Comparison of ENCODE assay signal across 25 mouse cellular contexts in the genomic region with DNA sequence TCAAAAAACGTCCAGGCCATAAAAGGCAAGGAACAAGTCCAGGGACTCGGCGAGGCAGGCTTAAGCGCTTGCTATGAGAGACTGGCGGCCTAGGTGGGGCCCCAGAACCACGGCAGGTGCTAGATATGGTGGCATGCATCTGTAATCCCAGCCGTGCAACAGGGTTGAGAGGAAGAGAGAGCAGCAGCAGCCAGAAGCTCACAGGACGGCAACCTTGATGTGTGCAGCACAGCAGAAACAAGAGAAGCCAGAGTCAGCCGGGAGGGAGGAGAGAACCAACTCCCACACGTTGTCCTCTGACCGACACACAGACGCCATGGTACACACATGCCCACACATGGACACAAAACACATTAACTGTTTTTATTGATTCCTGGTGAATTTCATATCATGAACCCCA. TPM values are rescaled to one million over a fixed set of nuclear protein-coding genes. Genes with fewer than 3 reads are reported as not detected.
DNase-seq lines count a peak whose midpoint lies in the region; ATAC-seq lines count a peak whose summit lies in the region.
"Had no signal": no experiment of that assay in that cellular context is flagged by ENCODE, and none has a peak within 500 bp of the region (broad histone marks: within the 10 kb centered on the region; RNA-seq: fewer than 3 reads in every experiment).

No protein-coding gene starts in this region.

- no peaks in the 10 kb centered on the region for H3K9me3 ChIP-seq in kidney, embryonic 16.5 days (ENCODE audit: low read length)
- H3K9me3 ChIP-seq: embryonic facial prominence, embryonic 12.5 days; embryonic facial prominence, embryonic 15.5 days; heart, embryonic 10.5 days; heart, embryonic 13.5 days; hindbrain, embryonic 12.5 days; hindbrain, embryonic 15.5 days had no signal

- H3K4me2 ChIP-seq in kidney, embryonic 16.5 days (replicated peaks; ENCODE audit: low read depth, low read length) = peak overlapping the region; percentile 28
- H3K4me2 ChIP-seq: embryonic facial prominence, embryonic 12.5 days; embryonic facial prominence, embryonic 15.5 days; heart, embryonic 13.5 days; hindbrain, embryonic 12.5 days; hindbrain, embryonic 15.5 days had no signal

- WGBS in kidney, embryonic 16.5 days = 30% methylated on average over 12 of the region's 12 CpGs

- DNase-seq in heart, adult 11 months = peak; percentile 70
- DNase-seq in heart, postnatal 10 days = no peak
- DNase-seq in kidney, postnatal 10 days = no peak
- peak; percentile 43 to 56 for DNase-seq in kidney, postnatal 4 days
- no peak for DNase-seq in kidney, adult 9 months
- DNase-seq in ovary, postnatal 14 days (ENCODE audit: low spot score) = peak; percentile 17
- DNase-seq in cerebellum, adult 11-12 months = no peak
- DNase-seq: adrenal gland, postnatal 10 days; adrenal gland, postnatal 36 days; cerebellum, adult 2 months; cerebellum, adult 9-11 months; cerebellum, postnatal 25 days; forebrain, postnatal 0 days; gastrocnemius, adult 2 months; gastrocnemius, postnatal 14 days; heart, adult 2 months had no signal

- ATAC-seq in kidney, embryonic 16.5 days (ENCODE audit: low FRiP score, low TSS enrichment) = 0 out of 2 replicates have a peak, but pooled peaks have one; percentile 5
- ATAC-seq: activated CD4-positive, CD25-positive, alpha-beta regulatory T cell, adult 4 months; forebrain, embryonic 14.5 days; forebrain, postnatal 0 days had no signal

- H3K27ac ChIP-seq in kidney, embryonic 16.5 days (ENCODE audit: low read length) = peak overlapping the region; percentile 61; the same call in 1 of the 2 replicates
- H3K27ac ChIP-seq: embryonic facial prominence, embryonic 12.5 days; embryonic facial prominence, embryonic 15.5 days; gastrocnemius, adult 2 months; heart, adult 2 months; heart, embryonic 10.5 days; heart, embryonic 13.5 days; hindbrain, embryonic 12.5 days; hindbrain, embryonic 15.5 days had no signal

- no peak overlapping the region for H3K9ac ChIP-seq in kidney, embryonic 16.5 days (replicated peaks; ENCODE audit: low read length)
- H3K9ac ChIP-seq: embryonic facial prominence, embryonic 12.5 days; embryonic facial prominence, embryonic 15.5 days; forebrain, postnatal 0 days; heart, embryonic 13.5 days; hindbrain, embryonic 12.5 days; hindbrain, embryonic 15.5 days had no signal

- no peaks in the 10 kb centered on the region for H3K27me3 ChIP-seq in kidney, embryonic 16.5 days (ENCODE audit: insufficient read depth, low read length)
- H3K27me3 ChIP-seq: embryonic facial prominence, embryonic 12.5 days; embryonic facial prominence, embryonic 15.5 days; heart, embryonic 13.5 days; hindbrain, embryonic 12.5 days; hindbrain, embryonic 15.5 days had no signal

- peaks cover 43% of the 10 kb centered on the region for H3K4me1 ChIP-seq in kidney, embryonic 16.5 days (ENCODE audit: insufficient read depth, low read length)

- no peak overlapping the region for H3K4me3 ChIP-seq in kidney, embryonic 16.5 days (ENCODE audit: low read length)
- H3K4me3 ChIP-seq: embryonic facial prominence, embryonic 12.5 days; embryonic facial prominence, embryonic 15.5 days; gastrocnemius, adult 2 months; heart, adult 2 months; heart, embryonic 10.5 days; heart, embryonic 13.5 days; hindbrain, embryonic 12.5 days; hindbrain, embryonic 15.5 days had no signal

- intact Hi-C loops in heart, postnatal 10 days (cut with DNase I) = no loop called here

- H3K36me3 ChIP-seq in kidney, embryonic 16.5 days (ENCODE audit: insufficient read depth, low read length) = no peaks in the 10 kb centered on the region
- H3K36me3 ChIP-seq: embryonic facial prominence, embryonic 12.5 days; embryonic facial prominence, embryonic 15.5 days; heart, embryonic 10.5 days; heart, embryonic 13.5 days; hindbrain, embryonic 12.5 days; hindbrain, embryonic 15.5 days had no signal

RNA-seq across cellular contexts. Expression of a gene that starts 51.0 kb away (rescaled TPM):
- total RNA-seq in heart, postnatal 10 days (2021) = 1 to 10 TPM; 2.8 to 3.0 TPM
- polyA plus RNA-seq in kidney, embryonic 16.5 days (2015; fragmentation: Nextera tagmentation; extraction: Ambion mirVana) = 5.7 and 7.2 TPM in 2 replicates

Comparison
In these comparisons a context has a peak if more than half of its experiments do, and no peak if none do; other contexts are left out.
1. DNase-seq: peak in heart, adult 11 months (single experiment), kidney, postnatal 4 days (2 of 2) and ovary, postnatal 14 days (single experiment); none in heart, postnatal 10 days (0 of 2), kidney, postnatal 10 days (single experiment), kidney, adult 9 months (single experiment) and cerebellum, adult 11-12 months (single experiment).